Mouse (Mus musculus): ENCODE measurements around the gene Zscan25. TPM values are rescaled to one million over a fixed set of nuclear protein-coding genes. Genes with fewer than 3 reads are reported as not detected.

Zscan25 gene
- total RNA-seq, 2 experiments from 2014 or later: 3.5 to 6.4 TPM

Other genes with a start within 250 kb of the Zscan25 start
- not detected in 2 replicates for gene Gm4871, start 247.7 kb upstream of the Zscan25 start, total RNA-seq (2015)
- gene Gm4871, start 247.7 kb upstream of the Zscan25 start, total RNA-seq (2017): not detected in 2 replicates
- not detected in 2 replicates for gene 1700018F24Rik, start 237.5 kb upstream of the Zscan25 start, total RNA-seq (2015)
- gene 1700018F24Rik, start 237.5 kb upstream of the Zscan25 start, total RNA-seq (2017): not detected in 2 replicates
- gene Arpc1a, start 196.7 kb upstream of the Zscan25 start, total RNA-seq (2015): 98.2 and 102 TPM in 2 replicates
- gene Arpc1a, start 196.7 kb upstream of the Zscan25 start, total RNA-seq (2017): 65.2 and 77.0 TPM in 2 replicates
- gene Kpna7, start 196.5 kb upstream of the Zscan25 start, total RNA-seq (2015): not detected in 2 replicates
- gene Kpna7, start 196.5 kb upstream of the Zscan25 start, total RNA-seq (2017): not detected in 2 replicates
- 361 and 425 TPM in 2 replicates for gene Arpc1b, start 166.3 kb upstream of the Zscan25 start, total RNA-seq (2015)
- 297 and 318 TPM in 2 replicates for gene Arpc1b, start 166.3 kb upstream of the Zscan25 start, total RNA-seq (2017)
- 24.8 and 26.1 TPM in 2 replicates for gene Pdap1, start 140.3 kb upstream of the Zscan25 start, total RNA-seq (2015)
- gene Pdap1, start 140.3 kb upstream of the Zscan25 start, total RNA-seq (2017): 140 and 144 TPM in 2 replicates
- 179 and 181 TPM in 2 replicates for gene Bud31, start 140.1 kb upstream of the Zscan25 start, total RNA-seq (2015)
- gene Bud31, start 140.1 kb upstream of the Zscan25 start, total RNA-seq (2017): 217 and 234 TPM in 2 replicates
- gene Ptcd1, start 113.4 kb upstream of the Zscan25 start, total RNA-seq (2015): 6.5 and 7.9 TPM in 2 replicates
- gene Ptcd1, start 113.4 kb upstream of the Zscan25 start, total RNA-seq (2017): 14.8 and 15.3 TPM in 2 replicates
- 16.6 and 17.0 TPM in 2 replicates for gene Cpsf4, start 113.3 kb upstream of the Zscan25 start, total RNA-seq (2015)
- 34.0 and 37.8 TPM in 2 replicates for gene Cpsf4, start 113.3 kb upstream of the Zscan25 start, total RNA-seq (2017)
- 310 and 322 TPM in 2 replicates for gene Atp5j2, start 88.4 kb upstream of the Zscan25 start, total RNA-seq (2015)
- gene Atp5j2, start 88.4 kb upstream of the Zscan25 start, total RNA-seq (2017): 103 and 107 TPM in 2 replicates
- gene Zkscan14, start 78.6 kb upstream of the Zscan25 start, total RNA-seq (2015): 6.2 and 6.4 TPM in 2 replicates
- gene Zkscan14, start 78.6 kb upstream of the Zscan25 start, total RNA-seq (2017): 30.8 and 31.7 TPM in 2 replicates
- gene Zkscan5, start 75.9 kb upstream of the Zscan25 start, total RNA-seq (2015): 2.6 and 2.7 TPM in 2 replicates
- gene Zkscan5, start 75.9 kb upstream of the Zscan25 start, total RNA-seq (2017): 4.6 and 5.4 TPM in 2 replicates
- 31.1 and 36.1 TPM in 2 replicates for gene Zfp655, start 48.8 kb upstream of the Zscan25 start, total RNA-seq (2015)
- 23.4 and 27.2 TPM in 2 replicates for gene Zfp655, start 48.8 kb upstream of the Zscan25 start, total RNA-seq (2017)
- gene Cyp3a57, start 64.8 kb downstream of the Zscan25 start, total RNA-seq (2015): not detected in 2 replicates
- gene Cyp3a57, start 64.8 kb downstream of the Zscan25 start, total RNA-seq (2017): not detected in 2 replicates
- not detected in 2 replicates for gene Cyp3a16, start 189.2 kb downstream of the Zscan25 start, total RNA-seq (2015)
- not detected in 2 replicates for gene Cyp3a16, start 189.2 kb downstream of the Zscan25 start, total RNA-seq (2017)

Data from megakaryocyte, adult 5-6 weeks (primary cell).